Mouse (Mus musculus): Measurements from ENCODE around the gene Lgi1. TPM values are rescaled to one million over a fixed set of nuclear protein-coding genes. Genes with fewer than 3 reads are reported as not detected.

The Lgi1 gene
- 1.0 and 1.4 TPM in 2 replicates for polyA plus RNA-seq (2012; rRNA removed)

- DNase-seq (ENCODE audit: low spot score): no peak
Observed at GRCm38 (mm10) chr19:38264505-38265500, at the start of gene Lgi1. Gene Lgi1, plus strand, starts transcription at chr19:38264536.

DNA sequence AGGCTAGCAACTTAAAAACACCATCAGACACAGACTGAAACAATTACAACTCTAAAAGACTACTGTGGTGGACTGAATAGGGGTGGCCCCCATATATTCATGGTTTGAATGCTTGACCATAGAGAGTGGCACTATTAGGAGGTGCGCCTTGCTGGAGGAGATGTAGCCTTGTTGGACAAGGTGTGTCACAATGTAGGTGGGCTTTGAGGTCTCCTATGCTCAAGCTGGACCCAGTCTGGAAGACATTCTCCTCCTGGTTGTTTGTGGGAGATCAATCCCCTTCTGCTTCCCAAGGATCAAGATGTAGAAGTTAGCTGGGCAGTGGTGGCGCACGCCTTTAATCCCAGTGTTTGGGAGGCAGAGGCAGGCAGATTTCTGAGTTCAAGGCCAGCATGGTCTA, 46.6 kb upstream of the Lgi1 start:
- no peak for DNase-seq (ENCODE audit: low spot score)

GRCm38 (mm10) chr19:38223356-38223904, 40.9 kb upstream of the Lgi1 start:
- DNase-seq (ENCODE audit: low spot score): no peak

- peak; percentile 88 for DNase-seq (ENCODE audit: low spot score)
Observed at GRCm38 (mm10) chr19:38223905-38224684, 40.2 kb upstream of the Lgi1 start, which contains the start of gene Fra10ac1. Gene Fra10ac1, minus strand, starts transcription at chr19:38224156.

DNA sequence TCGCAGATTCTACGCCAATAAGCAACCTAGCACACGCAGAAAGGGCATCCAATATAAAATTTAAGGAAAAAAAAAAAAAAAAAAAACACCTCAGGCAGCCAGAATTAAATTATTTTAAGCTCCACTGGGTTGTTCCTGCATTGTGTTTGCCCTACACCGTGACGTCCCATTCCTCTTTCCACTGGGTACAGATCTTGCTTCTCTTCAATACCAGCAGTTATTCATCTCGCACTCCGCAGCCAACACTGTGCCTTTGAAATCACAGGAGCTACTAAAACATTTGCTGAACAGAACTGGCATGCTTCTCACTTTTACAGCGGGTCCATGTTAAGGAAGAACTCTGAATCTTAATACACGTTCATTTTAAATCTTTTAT, 39.7 kb upstream of the Lgi1 start:
- DNase-seq (ENCODE audit: low spot score): no peak

GRCm38 (mm10) chr19:38228699-38229098, 35.6 kb upstream of the Lgi1 start:
- no peak for DNase-seq (ENCODE audit: low spot score)

- DNase-seq (ENCODE audit: low spot score): no peak
Observed at GRCm38 (mm10) chr19:38232087-38232486, 32.2 kb upstream of the Lgi1 start.

DNA sequence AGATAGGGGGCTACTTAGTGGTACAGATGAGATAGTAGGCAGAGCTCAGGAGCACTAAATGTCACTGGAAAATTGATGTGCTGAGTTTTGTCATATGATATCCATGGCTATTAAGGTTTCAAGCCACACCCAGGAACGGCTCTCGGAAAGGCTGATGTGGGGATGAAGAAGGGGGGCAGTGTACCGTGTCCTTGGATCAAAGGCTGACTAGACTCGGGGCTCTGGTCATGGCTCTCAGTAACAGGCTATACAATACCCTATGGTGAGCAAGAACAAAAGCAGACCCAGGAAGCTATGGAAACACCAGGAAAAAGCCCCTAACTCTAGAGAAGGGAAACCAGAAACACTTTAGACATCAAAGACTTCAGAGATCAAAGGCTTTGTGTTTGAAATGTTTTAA, 31.8 kb upstream of the Lgi1 start:
- DNase-seq (ENCODE audit: low spot score): no peak

DNA sequence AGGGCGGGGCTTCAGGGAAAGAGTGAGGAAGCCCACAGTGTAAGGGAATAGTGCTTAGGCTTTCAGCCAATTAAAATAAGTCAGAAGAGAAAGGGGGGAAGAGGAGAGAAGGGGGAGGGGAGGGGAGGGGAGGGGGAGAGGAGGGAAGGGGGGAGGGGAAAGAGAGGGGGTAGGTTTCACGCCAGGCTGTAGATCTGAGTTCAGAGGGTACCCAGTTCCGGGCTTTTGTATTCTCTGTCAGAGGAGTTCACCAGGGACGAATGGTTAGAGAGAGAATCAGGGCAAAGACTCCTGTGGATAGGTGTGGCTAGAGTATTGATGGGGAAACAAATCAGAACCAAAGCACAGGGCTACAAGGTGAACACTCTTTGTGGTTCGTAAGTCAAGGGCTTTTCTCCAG, 27.8 kb upstream of the Lgi1 start:
- no peak for DNase-seq (ENCODE audit: low spot score)

DNA sequence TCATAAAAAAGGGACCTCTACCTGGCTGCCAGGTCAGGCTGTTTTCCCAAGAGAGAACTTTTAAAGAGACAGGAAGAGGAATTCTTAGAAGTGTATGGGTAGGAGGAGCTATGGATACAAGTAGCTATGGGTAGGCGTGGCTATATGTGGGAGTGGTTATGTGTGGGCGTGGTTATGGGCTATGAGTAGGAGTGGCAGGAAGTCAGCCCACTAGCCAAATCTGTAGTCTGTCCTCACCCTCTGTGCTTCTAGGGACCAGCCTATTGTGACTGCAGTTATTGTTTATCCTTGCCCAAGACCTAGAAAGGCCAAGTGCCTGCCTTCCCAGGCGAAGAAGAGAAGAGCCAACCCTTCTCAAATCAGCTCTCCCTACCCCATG, 26.5 kb upstream of the Lgi1 start:
- DNase-seq (ENCODE audit: low spot score): no peak

- DNase-seq (ENCODE audit: low spot score): no peak
Observed at GRCm38 (mm10) chr19:38238213-38238951, 26.0 kb upstream of the Lgi1 start.

GRCm38 (mm10) chr19:38242314-38242852, 22.0 kb upstream of the Lgi1 start:
- DNase-seq (ENCODE audit: low spot score): no peak

- DNase-seq (ENCODE audit: low spot score): no peak
Observed at GRCm38 (mm10) chr19:38244748-38245147, 19.6 kb upstream of the Lgi1 start.

DNA sequence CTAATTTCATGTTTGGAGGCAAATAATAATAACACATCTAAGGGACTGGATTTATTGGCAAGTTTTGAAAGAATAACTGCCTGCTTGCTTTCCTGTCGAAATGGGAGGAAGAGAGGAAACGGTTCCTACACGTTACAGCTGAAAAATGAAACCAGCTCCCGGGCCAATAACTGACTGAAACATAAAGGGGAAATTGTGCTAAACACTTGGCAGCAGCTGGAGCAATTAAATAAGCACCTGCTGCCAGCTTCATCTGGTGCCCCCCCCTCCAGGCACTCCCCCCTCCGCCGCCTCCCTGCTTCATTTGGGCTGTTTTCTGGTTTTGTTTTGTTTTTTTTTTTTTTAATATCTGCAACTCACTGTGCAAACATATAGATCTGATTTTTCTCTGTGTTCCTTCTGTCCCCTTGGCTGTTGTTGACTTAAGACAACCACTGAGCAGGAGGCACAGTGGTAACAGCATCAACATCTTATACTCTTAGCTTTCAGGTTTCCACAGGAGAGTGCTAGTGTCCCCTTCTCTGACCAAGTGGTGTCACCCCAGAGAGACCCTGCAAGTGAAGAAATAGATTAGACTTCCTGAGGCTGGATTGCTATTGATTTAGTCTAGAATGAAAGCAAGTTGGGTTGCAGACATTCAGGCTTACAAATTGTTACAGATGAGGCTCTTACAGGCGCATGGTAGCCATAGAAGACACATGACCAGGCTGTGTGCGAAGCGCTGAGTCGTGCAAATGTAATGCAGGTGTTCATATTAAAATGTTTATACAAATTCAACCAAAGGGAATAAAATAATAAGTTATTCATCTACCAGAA, 18.8 kb upstream of the Lgi1 start:
- no peak for DNase-seq (ENCODE audit: low spot score)

GRCm38 (mm10) chr19:38246177-38246622, 18.1 kb upstream of the Lgi1 start:
- DNase-seq (ENCODE audit: low spot score): no peak

DNA sequence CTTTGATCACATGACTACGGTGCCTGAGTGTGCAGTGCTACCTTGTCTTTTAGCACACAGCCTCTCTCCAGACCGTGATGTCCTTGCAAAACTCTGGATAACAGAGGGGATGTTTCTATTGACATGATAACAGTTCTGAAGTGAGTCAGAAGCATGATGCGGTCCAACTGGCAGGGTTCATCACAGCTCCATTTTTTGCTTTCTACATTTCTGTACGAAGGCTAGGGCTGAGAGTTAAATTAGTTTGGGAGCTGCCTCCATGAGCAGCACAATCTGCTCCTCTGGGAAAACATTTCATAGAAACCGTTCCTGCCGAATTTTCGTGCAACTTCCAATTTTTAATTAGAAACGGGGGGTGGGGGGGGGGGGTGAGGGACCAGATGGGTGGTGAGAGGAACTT, 14.7 kb upstream of the Lgi1 start:
- DNase-seq (ENCODE audit: low spot score): no peak

- DNase-seq (ENCODE audit: low spot score): no peak
Observed at GRCm38 (mm10) chr19:38253796-38254195, 10.5 kb upstream of the Lgi1 start.

DNA sequence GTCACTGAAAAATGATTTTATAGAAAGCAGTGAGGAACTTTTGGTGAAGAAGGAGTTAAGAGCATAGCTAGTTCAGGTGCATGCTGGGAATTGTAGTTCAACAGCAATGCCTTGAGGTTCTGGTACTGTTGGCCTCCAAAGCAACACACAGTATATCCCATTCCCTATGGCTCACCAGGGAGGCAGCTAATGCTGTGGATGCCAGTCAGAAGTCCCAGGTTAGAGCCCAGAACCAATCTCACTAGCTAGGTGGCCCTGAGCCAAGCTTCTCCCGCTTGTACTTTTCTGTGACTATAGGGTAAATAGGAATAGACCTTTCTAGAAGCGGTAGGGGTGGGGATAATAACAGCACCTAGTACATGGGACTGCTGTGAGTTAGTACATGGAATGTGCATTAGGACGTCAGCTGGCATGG, 5.7 kb upstream of the Lgi1 start:
- no peak for DNase-seq (ENCODE audit: low spot score)

DNA sequence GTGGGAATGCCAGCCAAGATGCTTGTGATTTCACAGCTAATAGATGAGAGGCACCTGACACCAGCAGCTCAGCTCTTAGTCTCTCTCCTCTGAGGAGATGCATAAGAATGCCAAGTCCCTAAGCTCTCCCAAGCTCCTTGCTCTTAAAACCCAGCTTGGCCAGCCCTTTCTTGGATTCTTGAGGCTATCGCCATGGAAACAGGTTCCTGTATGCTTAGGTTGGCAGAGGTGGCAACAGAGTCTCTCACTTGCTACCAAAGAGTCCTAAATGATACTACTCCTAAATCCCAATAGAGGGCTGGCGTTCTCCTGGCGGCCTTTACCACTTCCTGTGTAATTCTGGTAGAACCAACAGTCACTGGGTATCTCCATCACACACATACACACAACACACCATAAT, 4.9 kb upstream of the Lgi1 start:
- no peak for DNase-seq (ENCODE audit: low spot score)

DNA sequence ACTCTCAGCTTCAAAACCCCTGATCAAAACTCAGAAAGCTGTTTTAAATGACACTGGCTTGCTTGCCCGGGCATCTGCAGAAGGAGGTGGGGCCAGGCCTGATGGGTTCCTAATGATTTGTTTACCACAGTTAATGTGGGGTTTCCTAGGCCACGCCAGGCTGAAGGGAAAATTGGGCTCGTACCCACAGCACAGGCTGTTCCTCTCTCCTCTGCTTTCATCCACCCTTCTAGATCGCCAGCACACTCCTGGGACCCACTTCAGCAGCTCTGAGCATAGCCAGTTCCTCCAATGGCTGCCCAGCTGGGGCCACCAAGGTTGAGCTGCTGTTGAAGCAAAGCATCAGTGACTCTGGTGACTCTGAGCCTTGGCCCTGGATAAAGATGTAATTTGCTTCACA, 4.0 kb upstream of the Lgi1 start:
- no peak for DNase-seq (ENCODE audit: low spot score)

Measured in urinary bladder, adult 2 months (tissue).